Mouse (Mus musculus): ENCODE results near the gene Plxdc2. TPM values are rescaled to one million over a fixed set of nuclear protein-coding genes. Genes with fewer than 3 reads are reported as not detected.

Plxdc2 gene
- 20.1 and 20.7 TPM in 2 replicates for polyA plus RNA-seq (2015; fragmentation: Nextera tagmentation; extraction: Ambion mirVana)

GRCm38 (mm10) chr2:16356106-16356818 is at the start of gene Plxdc2:
Plxdc2 (plus strand) TSS chr2:16356304.
- Histone ChIP-seq H3K36me3 (ENCODE audit: control insufficient read depth, insufficient read depth) (no peaks in the 10 kb centered on the region), H3K4me1 (ENCODE audit: control insufficient read depth, insufficient read depth, low read length) (peaks cover 3% of the 10 kb centered on the region)
- WGBS: under 1% methylated on average over 41 of the region's 45 CpGs

DNA sequence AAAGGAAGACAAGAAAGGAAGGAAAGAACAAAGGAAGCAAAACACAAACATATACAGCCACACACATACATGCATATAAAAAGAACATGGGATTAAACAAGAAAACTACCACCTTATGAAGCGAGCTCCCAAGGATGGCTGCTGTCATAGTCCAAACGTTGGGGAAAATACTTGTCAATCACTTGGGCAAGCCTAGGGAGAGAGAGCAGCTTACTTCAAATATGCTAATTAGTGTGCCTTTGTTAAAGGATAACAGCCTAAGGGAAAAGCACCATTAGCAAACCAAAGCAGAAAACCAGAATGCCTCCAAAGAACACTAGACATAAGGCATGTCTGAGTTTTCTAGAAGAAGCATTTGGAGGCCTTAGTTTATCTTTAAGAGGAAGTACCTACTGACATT is 45.7 kb upstream of the Plxdc2 start:
- Histone ChIP-seq H3K9ac (ENCODE audit: low read length) (no peak overlapping the region), H3K27ac (ENCODE audit: low read length) (no peak overlapping the region), H3K27me3 (ENCODE audit: control insufficient read depth, insufficient read depth, low read length) (no peaks in the 10 kb centered on the region), H3K4me2 (ENCODE audit: low read depth, low read length) (no peak overlapping the region), H3K4me3 (ENCODE audit: low read length) (no peak overlapping the region), H3K4me1 (ENCODE audit: control insufficient read depth, insufficient read depth, low read length) (no peaks in the 10 kb centered on the region), H3K9me3 (replicated peaks; ENCODE audit: control insufficient read depth, low read length) (no peaks in the 10 kb centered on the region), H3K36me3 (ENCODE audit: control insufficient read depth, insufficient read depth) (no peaks in the 10 kb centered on the region)
- WGBS: 41% methylated on average over 2 of the region's 2 CpGs
- no peak for ATAC-seq (replicated peaks; ENCODE audit: extremely low read depth, insufficient read depth, low FRiP score)

More at GRCm38 (mm10) chr2:16356106-16356818, at the start of gene Plxdc2:
- Histone ChIP-seq H3K4me2 (ENCODE audit: low read depth, low read length) (peak within 1 kb of the TSS; percentile 78), H3K4me3 (ENCODE audit: low read length) (peak within 1 kb of the TSS; percentile 86), H3K9me3 (replicated peaks; ENCODE audit: control insufficient read depth, low read length) (no peaks in the 10 kb centered on the region), H3K9ac (ENCODE audit: low read length) (peak within 1 kb of the TSS; percentile 65), H3K27me3 (ENCODE audit: control insufficient read depth, insufficient read depth, low read length) (no peaks in the 10 kb centered on the region), H3K27ac (ENCODE audit: low read length) (peak within 1 kb of the TSS; percentile 71)
- ATAC-seq (replicated peaks; ENCODE audit: extremely low read depth, insufficient read depth, low FRiP score): peak; percentile 82

DNA sequence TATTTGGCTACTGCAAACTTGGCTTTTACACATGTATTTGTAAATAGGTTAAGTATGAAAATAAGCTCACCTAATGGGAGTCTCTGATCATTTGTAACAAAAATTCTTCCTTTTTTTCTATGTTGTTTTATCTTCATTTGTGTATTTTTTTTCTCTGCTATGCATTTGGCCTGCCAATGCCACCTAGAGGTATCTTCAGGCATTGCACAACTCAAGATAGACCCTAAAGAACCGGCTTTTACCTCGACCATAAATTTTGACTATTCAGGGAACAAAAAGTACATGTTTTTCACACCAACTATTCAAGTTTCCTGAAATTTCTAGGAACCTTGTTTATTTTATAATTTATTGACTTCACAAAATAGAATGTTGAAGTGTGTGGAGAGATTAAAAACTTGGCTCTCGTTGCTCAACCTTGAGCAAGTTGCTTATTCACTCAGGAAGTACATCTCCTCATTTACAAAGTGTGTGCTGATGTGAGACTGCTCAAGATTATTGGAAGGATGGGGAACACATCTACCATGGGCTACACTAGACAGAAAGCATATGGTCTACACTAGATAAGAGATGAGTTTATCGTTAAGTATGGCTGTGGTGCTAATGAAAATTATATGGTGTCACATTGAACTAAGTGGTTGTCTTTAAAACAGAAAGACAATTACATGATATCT is 43.6 kb upstream of the Plxdc2 start:
- Histone ChIP-seq H3K4me1 (ENCODE audit: control insufficient read depth, insufficient read depth, low read length) (no peaks in the 10 kb centered on the region), H3K4me3 (ENCODE audit: low read length) (no peak overlapping the region), H3K4me2 (ENCODE audit: low read depth, low read length) (no peak overlapping the region), H3K27ac (ENCODE audit: low read length) (no peak overlapping the region), H3K9me3 (replicated peaks; ENCODE audit: control insufficient read depth, low read length) (0 out of 2 replicates have a peak, but pooled peaks cover 3% of the 10 kb centered on the region), H3K9ac (ENCODE audit: low read length) (no peak overlapping the region), H3K27me3 (ENCODE audit: control insufficient read depth, insufficient read depth, low read length) (no peaks in the 10 kb centered on the region), H3K36me3 (ENCODE audit: control insufficient read depth, insufficient read depth) (no peaks in the 10 kb centered on the region)
- ATAC-seq (replicated peaks; ENCODE audit: extremely low read depth, insufficient read depth, low FRiP score): no peak
- 52% methylated on average over 4 of the region's 4 CpGs for WGBS

GRCm38 (mm10) chr2:16335194-16335781 is 20.8 kb upstream of the Plxdc2 start:
- no peaks in the 10 kb centered on the region for H3K4me1 ChIP-seq (ENCODE audit: control insufficient read depth, insufficient read depth, low read length)
- no peak overlapping the region for H3K4me3 ChIP-seq (ENCODE audit: low read length)
- WGBS: 65% methylated on average over 4 of the region's 4 CpGs
- no peak overlapping the region for H3K4me2 ChIP-seq (ENCODE audit: low read depth, low read length)
- ATAC-seq (replicated peaks; ENCODE audit: extremely low read depth, insufficient read depth, low FRiP score): no peak
- no peaks in the 10 kb centered on the region for H3K27me3 ChIP-seq (ENCODE audit: control insufficient read depth, insufficient read depth, low read length)
- no peaks in the 10 kb centered on the region for H3K36me3 ChIP-seq (ENCODE audit: control insufficient read depth, insufficient read depth)
- no peaks in the 10 kb centered on the region for H3K9me3 ChIP-seq (replicated peaks; ENCODE audit: control insufficient read depth, low read length)
- H3K27ac ChIP-seq (ENCODE audit: low read length): no peak overlapping the region
- H3K9ac ChIP-seq (ENCODE audit: low read length): no peak overlapping the region

DNA sequence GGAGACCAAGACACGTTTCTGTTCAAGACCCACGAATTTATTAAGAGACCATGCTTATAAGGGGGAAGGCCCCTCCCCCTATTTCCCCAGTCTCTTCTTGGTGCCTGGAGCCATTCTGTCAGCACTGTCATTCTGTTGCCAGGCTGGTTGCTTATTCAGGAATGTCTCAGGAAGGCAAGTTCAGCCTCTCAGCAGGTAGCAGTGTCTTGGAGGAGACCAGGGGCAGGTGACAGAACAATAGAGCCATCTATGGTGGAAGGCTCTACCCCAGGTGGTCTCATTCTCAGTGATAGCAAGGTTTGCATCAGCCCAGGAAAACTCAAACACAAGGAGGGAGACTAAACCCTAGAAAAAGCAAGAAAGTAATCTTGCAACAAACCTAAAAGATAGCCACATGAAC is 11.5 kb upstream of the Plxdc2 start:
- no peaks in the 10 kb centered on the region for H3K9me3 ChIP-seq (replicated peaks; ENCODE audit: control insufficient read depth, low read length)
- no peaks in the 10 kb centered on the region for H3K27me3 ChIP-seq (ENCODE audit: control insufficient read depth, insufficient read depth, low read length)
- H3K4me1 ChIP-seq (ENCODE audit: control insufficient read depth, insufficient read depth, low read length): no peaks in the 10 kb centered on the region
- no peak overlapping the region for H3K27ac ChIP-seq (ENCODE audit: low read length)
- no peaks in the 10 kb centered on the region for H3K36me3 ChIP-seq (ENCODE audit: control insufficient read depth, insufficient read depth)
- WGBS: 63% methylated on average over 2 of the region's 2 CpGs
- no peak overlapping the region for H3K4me3 ChIP-seq (ENCODE audit: low read length)
- no peak for ATAC-seq (replicated peaks; ENCODE audit: extremely low read depth, insufficient read depth, low FRiP score)
- H3K4me2 ChIP-seq (ENCODE audit: low read depth, low read length): no peak overlapping the region
- no peak overlapping the region for H3K9ac ChIP-seq (ENCODE audit: low read length)

- Histone ChIP-seq H3K36me3 (ENCODE audit: control insufficient read depth, insufficient read depth) (no peaks in the 10 kb centered on the region), H3K4me2 (ENCODE audit: low read depth, low read length) (no peak overlapping the region), H3K4me1 (ENCODE audit: control insufficient read depth, insufficient read depth, low read length) (peaks cover 3% of the 10 kb centered on the region), H3K9ac (ENCODE audit: low read length) (no peak overlapping the region), H3K9me3 (replicated peaks; ENCODE audit: control insufficient read depth, low read length) (no peaks in the 10 kb centered on the region), H3K4me3 (ENCODE audit: low read length) (no peak overlapping the region), H3K27ac (ENCODE audit: low read length) (no peak overlapping the region), H3K27me3 (ENCODE audit: control insufficient read depth, insufficient read depth, low read length) (no peaks in the 10 kb centered on the region)
- ATAC-seq (replicated peaks; ENCODE audit: extremely low read depth, insufficient read depth, low FRiP score): no peak; the same call in 1 of the 2 replicates
- WGBS: 62% methylated on average over 3 of the region's 3 CpGs
These were observed 5.0 kb upstream of the Plxdc2 start for GRCm38 (mm10) chr2:16351106-16351505.

DNA sequence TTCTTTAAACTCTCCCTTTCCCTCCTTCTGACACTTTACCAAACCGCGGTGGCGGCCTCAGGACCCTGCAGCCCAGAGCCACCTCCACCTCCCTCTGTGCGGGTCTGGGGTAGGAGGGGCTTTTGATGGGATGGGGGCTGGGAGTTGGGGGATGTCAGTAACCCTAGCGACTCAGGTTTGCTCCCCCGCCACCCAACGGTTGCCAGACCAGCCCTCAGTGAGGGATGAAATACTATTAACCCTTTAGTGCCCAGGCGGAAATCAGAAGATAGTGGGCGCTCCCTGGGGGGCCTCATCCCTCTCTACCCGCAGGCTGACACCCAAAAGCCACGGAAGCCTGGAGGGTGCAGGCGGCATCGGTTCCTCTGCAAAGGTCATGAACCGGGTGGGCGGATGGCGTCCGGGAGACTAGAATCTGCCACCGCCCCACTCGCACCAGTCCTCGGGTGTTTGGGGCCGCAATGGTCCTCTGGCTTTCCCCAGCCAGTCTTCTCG is 446 bp upstream of the Plxdc2 start:
- Histone ChIP-seq H3K4me2 (ENCODE audit: low read depth, low read length) (peak overlapping the region; percentile 78), H3K9ac (ENCODE audit: low read length) (peak overlapping the region; percentile 65), H3K9me3 (replicated peaks; ENCODE audit: control insufficient read depth, low read length) (no peaks in the 10 kb centered on the region), H3K36me3 (ENCODE audit: control insufficient read depth, insufficient read depth) (no peaks in the 10 kb centered on the region), H3K4me3 (ENCODE audit: low read length) (peak overlapping the region; percentile 86), H3K27me3 (ENCODE audit: control insufficient read depth, insufficient read depth, low read length) (no peaks in the 10 kb centered on the region), H3K4me1 (ENCODE audit: control insufficient read depth, insufficient read depth, low read length) (peaks cover 3% of the 10 kb centered on the region), H3K27ac (ENCODE audit: low read length) (peak overlapping the region; percentile 25)
- under 1% methylated on average over 22 of the region's 22 CpGs for WGBS
- peak; percentile 61 for ATAC-seq (replicated peaks; ENCODE audit: extremely low read depth, insufficient read depth, low FRiP score)

DNA sequence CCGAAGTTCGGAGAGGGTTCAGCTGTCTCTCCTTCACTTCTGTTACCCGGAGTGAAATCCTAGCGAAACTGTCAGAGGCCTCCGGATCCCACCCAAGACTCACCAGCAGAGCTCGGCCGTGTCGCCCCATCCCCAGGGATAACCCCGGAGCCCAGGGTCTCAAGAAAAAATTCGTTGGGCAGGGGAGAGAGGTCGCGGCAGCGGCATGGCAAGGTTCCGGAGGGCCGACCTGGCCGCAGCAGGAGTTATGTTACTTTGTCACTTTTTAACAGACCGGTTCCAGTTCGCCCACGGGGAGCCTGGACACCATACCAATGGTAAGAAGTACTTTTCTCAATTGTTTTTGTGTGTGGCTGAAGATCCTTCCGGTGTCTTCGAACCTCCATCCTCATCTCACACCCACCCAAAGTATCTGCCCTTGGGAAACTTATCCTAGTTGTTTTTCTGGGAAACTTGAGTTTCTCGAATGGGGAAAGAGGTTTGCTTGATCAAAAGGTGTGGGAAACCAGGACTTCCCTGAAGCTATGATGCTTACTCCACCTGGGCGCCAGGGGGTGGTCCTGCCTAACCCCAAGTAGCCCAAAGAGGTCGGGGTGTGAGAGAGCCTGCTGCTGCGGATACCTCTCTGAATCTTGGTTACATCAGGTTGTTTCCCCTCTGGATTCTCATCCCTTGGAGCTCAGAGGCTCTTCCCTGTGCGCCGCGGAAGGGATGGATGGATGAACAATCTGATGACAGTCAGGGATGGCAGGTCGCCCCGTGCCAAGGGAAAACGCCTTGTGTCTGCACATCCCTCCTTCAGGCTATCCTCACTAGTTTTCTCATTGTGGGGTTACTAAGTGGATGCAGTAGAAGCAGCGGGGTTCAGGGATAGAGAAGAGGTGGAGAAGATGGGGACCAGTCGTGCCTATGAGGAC is 1.1 kb downstream of the Plxdc2 start:
- Histone ChIP-seq H3K4me3 (ENCODE audit: low read length) (peak overlapping the region; percentile 86), H3K36me3 (ENCODE audit: control insufficient read depth, insufficient read depth) (no peaks in the 10 kb centered on the region), H3K27ac (ENCODE audit: low read length) (peak overlapping the region; percentile 71), H3K9me3 (replicated peaks; ENCODE audit: control insufficient read depth, low read length) (no peaks in the 10 kb centered on the region), H3K9ac (ENCODE audit: low read length) (peak overlapping the region; percentile 65), H3K4me2 (ENCODE audit: low read depth, low read length) (peak overlapping the region; percentile 78), H3K4me1 (ENCODE audit: control insufficient read depth, insufficient read depth, low read length) (peaks cover 3% of the 10 kb centered on the region), H3K27me3 (ENCODE audit: control insufficient read depth, insufficient read depth, low read length) (no peaks in the 10 kb centered on the region)
- 4% methylated on average over 33 of the region's 33 CpGs for WGBS
- ATAC-seq (replicated peaks; ENCODE audit: extremely low read depth, insufficient read depth, low FRiP score): peak; percentile 14; the same call in 1 of the 2 replicates

Measured in heart, embryonic 16.5 days (tissue).